Comparison of ENCODE assay signal across 23 mouse cellular contexts in the genomic region with DNA sequence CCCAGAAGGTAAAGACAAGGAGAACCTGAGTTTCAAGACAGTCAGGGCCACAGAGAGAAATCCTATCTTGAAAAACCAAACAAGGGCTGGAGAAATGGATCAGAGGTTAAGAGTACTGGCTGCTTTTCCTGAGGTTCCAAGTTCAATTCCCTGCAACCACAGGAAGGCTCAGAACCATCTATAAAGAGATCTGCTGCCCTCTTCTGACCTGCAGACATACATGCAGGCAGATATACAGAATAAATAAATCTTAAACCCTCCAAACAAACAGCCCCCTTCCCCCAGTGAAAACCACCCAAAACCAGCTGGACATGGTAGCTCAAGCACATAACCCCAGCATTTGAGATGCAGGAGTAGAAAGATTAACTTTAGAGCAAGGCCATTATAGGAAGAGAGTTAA. TPM values are rescaled to one million over a fixed set of nuclear protein-coding genes. Genes with fewer than 3 reads are reported as not detected.
DNase-seq lines count a peak whose midpoint lies in the region; ATAC-seq and TF ChIP-seq lines count a peak whose summit lies in the region.
"Had no signal": no experiment of that assay in that cellular context is flagged by ENCODE, and none has a peak within 500 bp of the region (broad histone marks: within the 10 kb centered on the region; RNA-seq: fewer than 3 reads in every experiment).

No protein-coding gene starts in this region.

- ATAC-seq in intestine, postnatal 0 days = no peak
- ATAC-seq in intestine, embryonic 15.5 days = no peak
- ATAC-seq in midbrain, postnatal 0 days (ENCODE audit: low FRiP score) = no peak
- no peak for ATAC-seq in midbrain, embryonic 14.5 days (ENCODE audit: low FRiP score, low TSS enrichment)
- no peak for ATAC-seq in neural tube, embryonic 15.5 days (ENCODE audit: low FRiP score)

- H3K4me3 ChIP-seq in intestine, postnatal 0 days (ENCODE audit: low read depth, low read length) = no peak overlapping the region
- no peak overlapping the region for H3K4me3 ChIP-seq in intestine, embryonic 15.5 days (replicated peaks)
- H3K4me3 ChIP-seq in midbrain, postnatal 0 days (ENCODE audit: low read depth, low read length) = no peak overlapping the region
- H3K4me3 ChIP-seq in midbrain, embryonic 14.5 days (replicated peaks; ENCODE audit: low read depth, low read length) = no peak overlapping the region
- H3K4me3 ChIP-seq in neural tube, embryonic 15.5 days (replicated peaks) = no peak overlapping the region
- H3K4me3 ChIP-seq: embryonic facial prominence, embryonic 10.5 days; forebrain, embryonic 12.5 days; heart, embryonic 10.5 days; hindbrain, embryonic 12.5 days; kidney, embryonic 15.5 days; liver, embryonic 15.5 days; midbrain, embryonic 10.5 days had no signal

- H3K4me1 ChIP-seq in intestine, postnatal 0 days (replicated peaks; ENCODE audit: control insufficient read depth, insufficient read depth, low read length) = no peaks in the 10 kb centered on the region
- no peaks in the 10 kb centered on the region for H3K4me1 ChIP-seq in intestine, embryonic 15.5 days (replicated peaks)
- no peaks in the 10 kb centered on the region for H3K4me1 ChIP-seq in midbrain, postnatal 0 days (ENCODE audit: insufficient read depth, low read length)
- H3K4me1 ChIP-seq in midbrain, embryonic 14.5 days (ENCODE audit: control insufficient read depth, insufficient read depth, low read length) = no peaks in the 10 kb centered on the region
- H3K4me1 ChIP-seq in neural tube, embryonic 15.5 days = no peaks in the 10 kb centered on the region
- H3K4me1 ChIP-seq: embryonic facial prominence, embryonic 10.5 days; forebrain, embryonic 12.5 days; heart, embryonic 10.5 days; hindbrain, embryonic 12.5 days; kidney, embryonic 15.5 days; liver, embryonic 15.5 days; midbrain, embryonic 10.5 days had no signal

- no peak overlapping the region for H3K27ac ChIP-seq in intestine, postnatal 0 days (ENCODE audit: low read depth, low read length)
- no peak overlapping the region for H3K27ac ChIP-seq in intestine, embryonic 15.5 days
- no peak overlapping the region for H3K27ac ChIP-seq in midbrain, postnatal 0 days (ENCODE audit: low read depth, low read length)
- H3K27ac ChIP-seq in midbrain, embryonic 14.5 days (replicated peaks; ENCODE audit: low read depth, low read length) = no peak overlapping the region
- H3K27ac ChIP-seq in neural tube, embryonic 15.5 days (replicated peaks) = no peak overlapping the region
- H3K27ac ChIP-seq: embryonic facial prominence, embryonic 10.5 days; forebrain, embryonic 12.5 days; heart, embryonic 10.5 days; hindbrain, embryonic 12.5 days; kidney, embryonic 15.5 days; liver, embryonic 15.5 days; midbrain, embryonic 10.5 days had no signal

- H3K9me3 ChIP-seq in intestine, postnatal 0 days (ENCODE audit: control insufficient read depth) = no peaks in the 10 kb centered on the region
- H3K9me3 ChIP-seq in intestine, embryonic 15.5 days = no peaks in the 10 kb centered on the region
- no peaks in the 10 kb centered on the region for H3K9me3 ChIP-seq in midbrain, postnatal 0 days (ENCODE audit: low read length)
- no peaks in the 10 kb centered on the region for H3K9me3 ChIP-seq in midbrain, embryonic 14.5 days (ENCODE audit: control insufficient read depth, low read length)
- H3K9me3 ChIP-seq in neural tube, embryonic 15.5 days (replicated peaks) = no peaks in the 10 kb centered on the region
- H3K9me3 ChIP-seq: embryonic facial prominence, embryonic 10.5 days; forebrain, embryonic 12.5 days; heart, embryonic 10.5 days; hindbrain, embryonic 12.5 days; kidney, embryonic 15.5 days; liver, embryonic 15.5 days; midbrain, embryonic 10.5 days had no signal

- no peak overlapping the region for H3K4me2 ChIP-seq in intestine, postnatal 0 days (replicated peaks; ENCODE audit: low read depth)
- H3K4me2 ChIP-seq in intestine, embryonic 15.5 days (replicated peaks) = no peak overlapping the region
- H3K4me2 ChIP-seq in midbrain, postnatal 0 days (ENCODE audit: low read depth, low read length, poor library complexity, severe bottlenecking) = no peak overlapping the region
- no peak overlapping the region for H3K4me2 ChIP-seq in midbrain, embryonic 14.5 days (ENCODE audit: low read length)
- no peak overlapping the region for H3K4me2 ChIP-seq in neural tube, embryonic 15.5 days
- H3K4me2 ChIP-seq: forebrain, embryonic 12.5 days; hindbrain, embryonic 12.5 days; kidney, embryonic 15.5 days; liver, embryonic 15.5 days had no signal

- no peaks in the 10 kb centered on the region for H3K27me3 ChIP-seq in intestine, postnatal 0 days (replicated peaks; ENCODE audit: control insufficient read depth, insufficient read depth, low read length)
- H3K27me3 ChIP-seq in intestine, embryonic 15.5 days (replicated peaks) = no peaks in the 10 kb centered on the region
- no peaks in the 10 kb centered on the region for H3K27me3 ChIP-seq in midbrain, postnatal 0 days (ENCODE audit: insufficient read depth, low read length)
- no peaks in the 10 kb centered on the region for H3K27me3 ChIP-seq in midbrain, embryonic 14.5 days (ENCODE audit: control insufficient read depth, insufficient read depth, low read length)
- no peaks in the 10 kb centered on the region for H3K27me3 ChIP-seq in neural tube, embryonic 15.5 days (replicated peaks)
- H3K27me3 ChIP-seq: forebrain, embryonic 12.5 days; hindbrain, embryonic 12.5 days; kidney, embryonic 15.5 days; liver, embryonic 15.5 days had no signal

- no peak overlapping the region for H3K9ac ChIP-seq in intestine, postnatal 0 days (ENCODE audit: low read depth, low read length)
- no peak overlapping the region for H3K9ac ChIP-seq in intestine, embryonic 15.5 days
- H3K9ac ChIP-seq in midbrain, postnatal 0 days (replicated peaks; ENCODE audit: low read length, poor library complexity, severe bottlenecking) = no peak overlapping the region
- H3K9ac ChIP-seq in midbrain, embryonic 14.5 days (replicated peaks; ENCODE audit: low read length) = no peak overlapping the region
- H3K9ac ChIP-seq in neural tube, embryonic 15.5 days (replicated peaks) = no peak overlapping the region
- H3K9ac ChIP-seq: forebrain, embryonic 12.5 days; hindbrain, embryonic 12.5 days; kidney, embryonic 15.5 days; liver, embryonic 15.5 days had no signal

- TF ChIP-seq CTCF in intestine, postnatal 0 days (IDR thresholded peaks at IDR 0.05; ENCODE audit: low read depth) = peak; percentile 42
- TF ChIP-seq CTCF in midbrain, postnatal 0 days (IDR thresholded peaks at IDR 0.05) = peak; percentile 34

- H3K36me3 ChIP-seq in intestine, postnatal 0 days (ENCODE audit: control insufficient read depth, insufficient read depth) = peaks cover 74% of the 10 kb centered on the region
- peaks cover 41% of the 10 kb centered on the region for H3K36me3 ChIP-seq in intestine, embryonic 15.5 days
- H3K36me3 ChIP-seq in midbrain, postnatal 0 days (ENCODE audit: insufficient read depth, low read length) = peaks cover 52% of the 10 kb centered on the region
- H3K36me3 ChIP-seq in midbrain, embryonic 14.5 days (ENCODE audit: control insufficient read depth, insufficient read depth, low read length) = peaks cover 76% of the 10 kb centered on the region
- H3K36me3 ChIP-seq in neural tube, embryonic 15.5 days = peaks cover 73% of the 10 kb centered on the region

- DNase-seq in embryo, embryonic 10.5 days (ENCODE audit: low spot score) = peak; percentile 38
- no peak for DNase-seq in embryo, embryonic 10 days (ENCODE audit: low spot score)
- DNase-seq in midbrain, postnatal 0 days (ENCODE audit: low spot score) = no peak
- DNase-seq in midbrain, embryonic 14.5 days = no peak
- DNase-seq in thymus, postnatal 0 days (ENCODE audit: low spot score) = no peak
- DNase-seq: adrenal gland, postnatal 25 days; cerebellum, adult 11 months; cerebellum, postnatal 36 days; gastrocnemius, postnatal 10 days; heart, postnatal 14 days; right cerebral cortex, adult 18-20 months; thymus, postnatal 36 days had no signal

RNA-seq across cellular contexts. Expression of a gene that starts 10.6 kb away (rescaled TPM):
- polyA plus RNA-seq in intestine, postnatal 0 days (2015; fragmentation: Nextera tagmentation; extraction: Ambion mirVana) = 18.9 and 22.8 TPM in 2 replicates
- polyA plus RNA-seq in intestine, embryonic 15.5 days (2015; fragmentation: Nextera tagmentation; extraction: Ambion mirVana) = 28.2 and 28.5 TPM in 2 replicates
- total RNA-seq in midbrain, postnatal 0 days (2014; rRNA removed) = 33.8 and 43.8 TPM in 2 replicates
- polyA plus RNA-seq in midbrain, postnatal 0 days (2015; fragmentation: Nextera tagmentation; extraction: Ambion mirVana) = 17.6 and 18.5 TPM in 2 replicates
- 19.7 and 22.1 TPM in 2 replicates for polyA plus RNA-seq in midbrain, embryonic 14.5 days (2014; fragmentation: Nextera tagmentation; extraction: Ambion mirVana)
- polyA plus RNA-seq in thymus, postnatal 0 days (2015; fragmentation: Nextera tagmentation; extraction: Ambion mirVana) = 12.0 and 12.2 TPM in 2 replicates
- 25.9 and 26.0 TPM in 2 replicates for polyA plus RNA-seq in neural tube, embryonic 15.5 days (2015; fragmentation: Nextera tagmentation; extraction: Ambion mirVana)

RNA-seq across cellular contexts. Expression of a gene that starts 17.8 kb away (rescaled TPM):
- 0.93 and 1.2 TPM in 2 replicates for polyA plus RNA-seq in intestine, postnatal 0 days (2015; fragmentation: Nextera tagmentation; extraction: Ambion mirVana)
- 0.68 and 0.90 TPM in 2 replicates for polyA plus RNA-seq in intestine, embryonic 15.5 days (2015; fragmentation: Nextera tagmentation; extraction: Ambion mirVana)
- total RNA-seq in midbrain, postnatal 0 days (2014; rRNA removed) = 3.1 and 6.2 TPM in 2 replicates
- polyA plus RNA-seq in midbrain, postnatal 0 days (2015; fragmentation: Nextera tagmentation; extraction: Ambion mirVana) = 3.6 and 4.6 TPM in 2 replicates
- polyA plus RNA-seq in midbrain, embryonic 14.5 days (2014; fragmentation: Nextera tagmentation; extraction: Ambion mirVana) = 0.33 and 1.3 TPM in 2 replicates
- 4.2 and 5.9 TPM in 2 replicates for polyA plus RNA-seq in thymus, postnatal 0 days (2015; fragmentation: Nextera tagmentation; extraction: Ambion mirVana)
- polyA plus RNA-seq in neural tube, embryonic 15.5 days (2015; fragmentation: Nextera tagmentation; extraction: Ambion mirVana) = 2.8 and 2.9 TPM in 2 replicates
- total RNA-seq: monocyte, adult 5-6 weeks had no signal

RNA-seq across cellular contexts. Expression of a gene that starts 23.0 kb away (rescaled TPM):
- 17.1 and 17.5 TPM in 2 replicates for polyA plus RNA-seq in intestine, postnatal 0 days (2015; fragmentation: Nextera tagmentation; extraction: Ambion mirVana)
- 27.5 and 30.0 TPM in 2 replicates for polyA plus RNA-seq in intestine, embryonic 15.5 days (2015; fragmentation: Nextera tagmentation; extraction: Ambion mirVana)
- total RNA-seq in midbrain, postnatal 0 days (2014; rRNA removed) = 48.0 and 67.1 TPM in 2 replicates
- 50.4 and 54.6 TPM in 2 replicates for polyA plus RNA-seq in midbrain, postnatal 0 days (2015; fragmentation: Nextera tagmentation; extraction: Ambion mirVana)
- polyA plus RNA-seq in midbrain, embryonic 14.5 days (2014; fragmentation: Nextera tagmentation; extraction: Ambion mirVana) = 34.5 and 45.4 TPM in 2 replicates
- 17.9 and 19.8 TPM in 2 replicates for polyA plus RNA-seq in thymus, postnatal 0 days (2015; fragmentation: Nextera tagmentation; extraction: Ambion mirVana)
- polyA plus RNA-seq in neural tube, embryonic 15.5 days (2015; fragmentation: Nextera tagmentation; extraction: Ambion mirVana) = 40.0 and 41.5 TPM in 2 replicates

RNA-seq across cellular contexts. Expression of a gene that starts 23.3 kb away (rescaled TPM):
- polyA plus RNA-seq in intestine, postnatal 0 days (2015; fragmentation: Nextera tagmentation; extraction: Ambion mirVana) = 185 and 196 TPM in 2 replicates
- 571 and 594 TPM in 2 replicates for polyA plus RNA-seq in intestine, embryonic 15.5 days (2015; fragmentation: Nextera tagmentation; extraction: Ambion mirVana)
- total RNA-seq in midbrain, postnatal 0 days (2014; rRNA removed) = 315 and 338 TPM in 2 replicates
- polyA plus RNA-seq in midbrain, postnatal 0 days (2015; fragmentation: Nextera tagmentation; extraction: Ambion mirVana) = 353 and 371 TPM in 2 replicates
- 346 and 428 TPM in 2 replicates for polyA plus RNA-seq in midbrain, embryonic 14.5 days (2014; fragmentation: Nextera tagmentation; extraction: Ambion mirVana)
- 501 and 565 TPM in 2 replicates for polyA plus RNA-seq in thymus, postnatal 0 days (2015; fragmentation: Nextera tagmentation; extraction: Ambion mirVana)
- 533 and 582 TPM in 2 replicates for polyA plus RNA-seq in neural tube, embryonic 15.5 days (2015; fragmentation: Nextera tagmentation; extraction: Ambion mirVana)
